Mouse (Mus musculus) spleen, postnatal 14 days (tissue): ENCODE measurements around the gene Alkbh5.
"Not testable (repeated sequence)": the region's sequence is repeated elsewhere in the genome, so short reads cannot be mapped to it uniquely, and the experiment has no call there.

Experiments
- DNase-seq, 2 experiments: peaks; one replicate each; pipeline ENCODE4 v3.0.0; 2021 to 2022; ENCODE audit warnings: low spot score in 2 of 2

The Alkbh5 gene

DNA sequence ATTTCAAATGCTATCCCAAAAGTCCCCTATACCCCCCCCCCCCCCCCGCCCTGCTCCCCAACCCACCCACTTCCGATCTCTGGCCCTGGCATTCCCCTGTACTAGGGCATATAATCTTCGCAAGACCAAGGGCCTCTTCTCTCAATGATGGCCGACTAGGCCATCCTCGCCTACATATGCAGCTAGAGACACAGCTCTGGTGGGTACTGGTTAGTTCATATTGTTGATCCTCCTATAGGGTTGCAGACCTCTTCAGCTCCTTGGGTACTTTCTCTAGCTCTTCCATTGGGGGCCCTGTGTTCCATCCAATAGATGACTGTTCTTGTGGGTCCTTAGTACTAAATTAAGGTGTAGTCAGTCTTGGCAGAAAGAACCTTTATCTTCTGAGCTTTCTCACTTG, 7.0 kb downstream of the Alkbh5 start:
- not testable (repeated sequence) for DNase-seq

DNA sequence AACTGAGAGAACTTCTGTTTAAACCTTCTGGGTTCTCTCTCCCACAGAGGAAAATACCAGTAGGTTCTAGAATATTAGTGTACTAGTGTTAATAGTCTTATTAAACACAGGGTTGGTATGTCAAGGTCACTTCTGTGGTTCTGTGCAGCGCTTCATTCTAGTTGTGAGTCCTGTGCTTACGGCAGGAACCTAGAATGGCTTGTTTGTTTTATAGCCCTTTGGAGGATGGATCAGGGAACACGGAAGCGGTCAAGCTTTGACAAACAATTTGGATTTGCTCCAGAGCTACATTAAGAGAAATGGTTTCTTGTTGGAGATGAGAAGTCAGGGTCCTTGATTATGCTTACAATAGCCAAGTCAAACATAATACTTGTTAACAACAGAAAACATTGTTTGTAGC, 9.3 kb downstream of the Alkbh5 start:
- DNase-seq: no peak

DNA sequence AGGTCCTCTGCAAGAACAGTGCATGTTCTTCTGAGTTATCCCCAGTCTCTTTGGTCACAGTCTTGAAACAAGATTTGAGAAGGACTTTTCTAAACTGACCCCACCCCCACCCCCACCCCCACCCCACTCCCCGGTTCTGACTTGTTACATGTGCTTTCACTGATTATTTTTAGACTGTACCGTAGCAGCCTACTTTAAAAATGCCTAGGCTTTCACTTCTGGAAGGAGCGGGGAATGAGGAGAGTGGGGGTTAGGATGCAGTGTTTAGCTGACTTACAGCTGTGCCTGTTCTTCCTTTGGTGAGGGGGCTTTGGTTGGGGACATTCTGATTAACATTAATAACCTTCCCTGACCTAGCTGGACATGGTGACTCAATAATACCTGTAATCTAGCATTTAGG, 11.9 kb downstream of the Alkbh5 start:
- no peak for DNase-seq

DNA sequence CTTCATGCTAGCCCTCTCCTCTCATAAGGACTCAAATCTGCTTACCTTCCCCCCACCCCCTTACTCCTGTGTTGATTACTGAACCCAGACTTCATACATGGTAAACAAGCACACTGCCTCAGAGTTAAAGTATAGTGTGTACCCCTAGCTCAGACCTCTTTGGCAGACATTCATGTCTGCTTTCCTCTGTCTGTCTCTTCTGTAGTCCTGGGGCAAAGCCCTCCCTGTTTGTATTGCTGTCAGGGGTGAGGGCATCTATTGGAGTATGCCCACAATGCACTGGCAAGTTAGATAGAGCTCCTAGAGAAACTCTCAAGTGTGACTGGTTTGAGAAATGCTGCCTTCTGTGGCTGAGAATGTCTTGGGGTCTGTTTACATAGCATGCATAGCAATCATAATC, 16.9 kb downstream of the Alkbh5 start:
- no peak for DNase-seq

DNA sequence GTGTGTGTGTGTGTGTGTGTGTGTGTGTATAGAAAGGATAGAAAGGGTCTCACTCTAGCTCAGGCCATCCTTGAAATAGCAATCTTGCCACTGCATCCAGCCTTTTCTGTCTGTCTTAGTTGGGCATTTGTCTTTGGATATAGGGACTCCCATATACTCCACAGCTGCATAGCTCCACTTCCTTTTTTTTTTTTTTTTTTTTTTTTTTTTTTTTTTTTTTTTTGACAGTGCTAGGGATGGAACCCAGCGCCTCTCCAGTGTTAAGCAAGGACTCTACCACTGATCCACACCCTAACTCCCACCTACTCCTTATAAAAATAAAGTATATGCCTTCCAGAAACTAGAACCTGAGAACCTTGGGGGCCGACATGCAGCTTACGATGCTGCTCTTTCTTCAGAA, 21.5 kb downstream of the Alkbh5 start:
- DNase-seq: no peak

DNA sequence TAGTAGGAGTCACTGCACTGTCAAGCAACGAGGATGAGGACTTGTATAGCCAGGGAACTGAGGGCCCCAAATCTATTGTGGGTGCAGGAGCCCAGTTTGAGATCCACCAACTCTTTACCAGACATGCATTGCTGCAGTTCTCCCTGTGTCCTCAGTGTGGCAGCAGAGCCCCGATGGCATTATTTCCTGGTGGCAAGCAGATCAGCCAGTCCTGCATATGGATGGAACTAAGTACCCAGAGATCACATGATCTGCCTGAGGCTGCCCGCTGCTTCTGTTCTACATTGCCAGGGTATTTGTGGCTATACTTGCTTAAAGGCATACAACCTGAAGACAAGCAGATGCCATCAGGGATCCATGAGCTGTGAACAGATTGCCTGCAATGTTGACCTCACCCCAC, 23.2 kb downstream of the Alkbh5 start:
- DNase-seq: peak; percentile 27 to 44

DNA sequence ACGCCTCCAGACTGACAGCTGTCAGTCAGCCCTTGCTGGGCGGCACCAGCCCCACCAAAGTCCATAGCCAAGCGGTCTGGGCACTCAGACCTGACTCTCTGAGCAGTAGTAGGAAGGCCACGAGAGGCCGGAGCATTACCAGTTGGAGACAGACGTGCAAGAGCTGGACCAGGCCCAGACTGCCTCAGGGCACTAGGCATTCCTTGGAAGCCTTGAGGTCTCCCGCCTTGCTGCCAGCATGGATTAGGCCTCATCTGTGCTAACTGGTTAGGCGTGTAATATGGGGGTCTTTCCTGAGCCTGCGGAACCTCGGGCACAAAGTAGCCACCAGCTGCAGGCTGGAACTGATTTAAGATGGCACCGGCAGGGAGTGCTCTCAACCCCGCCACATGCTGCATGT, 37.8 kb downstream of the Alkbh5 start:
- DNase-seq: not testable (repeated sequence)
